Mouse (Mus musculus): ENCODE measurements around the gene Wdr93.

- no peak for TF ChIP-seq USF1 (IDR thresholded peaks at IDR 0.05; ENCODE audit: low read depth)
- no peak for TF ChIP-seq CTCF (IDR thresholded peaks at IDR 0.05; ENCODE audit: control insufficient read depth, insufficient read depth, insufficient read length)
- no peak for TF ChIP-seq MAX (IDR thresholded peaks at IDR 0.05)
- TF ChIP-seq MYOD1 (IDR thresholded peaks at IDR 0.05; ENCODE audit: control insufficient read depth, insufficient read length, low read depth), result no peak
- TF ChIP-seq MYOG (IDR thresholded peaks at IDR 0.05; ENCODE audit: control insufficient read depth, extremely low read depth, insufficient read length), result no peak
- TF ChIP-seq FOSL1 (IDR thresholded peaks at IDR 0.05; ENCODE audit: insufficient read depth, low read length, poor library complexity, severe bottlenecking), result no peak
- no peak for TF ChIP-seq CEBPB (IDR thresholded peaks at IDR 0.05; ENCODE audit: low read depth)
Measured at GRCm38 (mm10) chr7:79810611-79811506, 67.9 kb downstream of the Wdr93 start, which contains the start of gene Mesp2.
